ENCODE assay signal across 20 mouse cellular contexts in the genomic region with DNA sequence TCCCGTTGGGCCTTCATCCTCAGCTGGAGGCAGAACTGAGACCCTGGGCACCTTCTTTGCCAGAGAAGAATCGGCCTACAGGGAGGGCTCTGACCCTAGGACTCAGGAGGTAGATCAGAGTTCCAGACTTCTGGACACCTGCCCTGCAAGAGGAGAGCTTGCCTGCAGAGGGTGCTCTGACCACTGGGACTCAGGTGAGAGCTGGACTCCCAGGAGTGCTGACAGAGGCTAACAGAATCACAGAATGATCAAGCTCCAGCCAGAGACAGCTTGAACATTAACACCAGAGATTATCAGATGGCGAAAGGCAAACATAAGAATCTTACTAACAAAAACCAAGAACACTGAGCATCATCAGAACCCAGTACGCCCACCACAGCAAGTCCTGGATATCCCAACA. TPM values are rescaled to one million over a fixed set of nuclear protein-coding genes. Genes with fewer than 3 reads are reported as not detected.
DNase-seq lines count a peak whose midpoint lies in the region; ATAC-seq and TF ChIP-seq lines count a peak whose summit lies in the region.
"Not testable (repeated sequence)": the region's sequence is repeated elsewhere in the genome, so short reads cannot be mapped to it uniquely, and the experiment has no call there.
"Had no signal": no experiment of that assay in that cellular context is flagged by ENCODE, and none has a peak within 500 bp of the region (broad histone marks: within the 10 kb centered on the region; RNA-seq: fewer than 3 reads in every experiment).

No protein-coding gene starts in this region.

- not testable (repeated sequence) for H3K27me3 ChIP-seq in kidney, adult 2 months (replicated peaks; ENCODE audit: control insufficient read depth, insufficient read depth, low read length); liver, adult 2 months (ENCODE audit: control insufficient read depth, insufficient read depth, low read length); liver, postnatal 0 days (ENCODE audit: insufficient read depth, low read length)

- H3K4me2 ChIP-seq in liver, postnatal 0 days (ENCODE audit: low read depth, low read length), result not testable (repeated sequence)

- H3K4me1 ChIP-seq in kidney, adult 2 months (ENCODE audit: control insufficient read depth, insufficient read depth, low read length); liver, adult 2 months (ENCODE audit: control insufficient read depth, insufficient read depth, low read length); liver, postnatal 0 days (ENCODE audit: insufficient read depth): not testable (repeated sequence)

- H3K9me3 ChIP-seq in liver, postnatal 0 days (ENCODE audit: low read length), result not testable (repeated sequence)

- not testable (repeated sequence) for TF ChIP-seq CTCF in kidney, adult 2 months (conservative IDR thresholded peaks at IDR 0.05; ENCODE audit: insufficient read depth, insufficient read length, low read depth, low read length)
- peak; percentile 65 for TF ChIP-seq CTCF in liver, adult 2 months (IDR thresholded peaks at IDR 0.05; ENCODE audit: low read depth, low read length)
- TF ChIP-seq CTCF in liver, postnatal 0 days (IDR thresholded peaks at IDR 0.05; ENCODE audit: low read depth), result peak; percentile 66

- H3K79me2 ChIP-seq in liver, adult 2 months (ENCODE audit: control insufficient read depth, insufficient read depth, low read length), result not testable (repeated sequence)

- DNase-seq in kidney, adult 11 months, result peak; percentile 35
- peak; percentile 45 for DNase-seq in kidney, adult 2 months
- DNase-seq in kidney, adult 9 months, result peak; percentile 42
- peak; percentile 3 for DNase-seq in kidney, postnatal 14 days
- DNase-seq in kidney, postnatal 36 days, result peak; percentile 18 to 19
- DNase-seq in liver, adult 2 months (ENCODE audit: extremely low read depth, low read depth, low spot score), result peak; percentile 59
- not testable (repeated sequence) for DNase-seq in liver, postnatal 0 days

- H3K36me3 ChIP-seq in kidney, adult 2 months (ENCODE audit: control insufficient read depth, insufficient read depth, low read length); liver, postnatal 0 days (replicated peaks; ENCODE audit: insufficient read depth, low read length): not testable (repeated sequence)
- peaks cover 38% of the 10 kb centered on the region for H3K36me3 ChIP-seq in liver, adult 2 months (ENCODE audit: control insufficient read depth, insufficient read depth, low read length)

- H3K9ac ChIP-seq in liver, adult 2 months (ENCODE audit: low read depth, low read length), result 0 out of 2 replicates have a peak overlapping the region, but pooled peaks have one; percentile 11
- not testable (repeated sequence) for H3K9ac ChIP-seq in liver, postnatal 0 days (replicated peaks)

- not testable (repeated sequence) for H3K4me3 ChIP-seq in kidney, adult 2 months (ENCODE audit: insufficient read depth, low read depth, low read length); liver, adult 2 months (ENCODE audit: insufficient read depth, low read depth, low read length); liver, postnatal 0 days (ENCODE audit: low read depth, low read length)

- not testable (repeated sequence) for TF ChIP-seq POLR2A in kidney, adult 2 months (IDR thresholded peaks at IDR 0.05; ENCODE audit: low read depth, low read length); liver, adult 2 months (IDR thresholded peaks at IDR 0.05; ENCODE audit: extremely low read depth, insufficient read depth, low read length)

- TF ChIP-seq EP300 in liver, postnatal 0 days (IDR thresholded peaks at IDR 0.05; ENCODE audit: low read depth), result not testable (repeated sequence)

- not testable (repeated sequence) for H3K27ac ChIP-seq in kidney, adult 2 months (ENCODE audit: insufficient read depth, low read depth, low read length); liver, postnatal 0 days (ENCODE audit: low read depth)
- H3K27ac ChIP-seq in liver, adult 2 months (replicated peaks; ENCODE audit: insufficient read depth, low read depth, low read length), result peak overlapping the region; percentile 66; the same call in 1 of the 2 replicates

- ATAC-seq in liver, postnatal 0 days, result not testable (repeated sequence)

- 82% methylated on average over 4 of the region's 4 CpGs for WGBS in kidney, adult 2 months
- WGBS in liver, adult 2 months, result 24% methylated on average over 4 of the region's 4 CpGs
- 60% methylated on average over 4 of the region's 4 CpGs for WGBS in liver, postnatal 0 days (ENCODE audit: insufficient replicate concordance)

RNA-seq across cellular contexts. Expression of a gene that starts 18.7 kb away (rescaled TPM):
- not detected in 2 replicates for polyA plus RNA-seq in kidney, adult 2 months (2012; rRNA removed)
- total RNA-seq in liver, adult 2 months (2014; rRNA removed), result 611 and 1,231 TPM in 2 replicates
- polyA plus RNA-seq in liver, adult 2 months (2012; rRNA removed), result 211 and 219 TPM in 2 replicates
- 49.8 and 59.6 TPM in 2 replicates for polyA plus RNA-seq in liver, postnatal 0 days (2015; fragmentation: Nextera tagmentation; extraction: Ambion mirVana)
- total RNA-seq: common myeloid progenitor, adult 5-6 weeks; ES-E14; MEL had no signal
- polyA plus RNA-seq: adrenal gland, adult 2 months; brain, embryonic 14.5 days; C2C12; embryonic facial prominence, embryonic 11.5 days; embryonic facial prominence, embryonic 13.5 days; embryonic facial prominence, embryonic 15.5 days; erythroblast, embryonic 14.5 days; forebrain, embryonic 10.5 days; forebrain, embryonic 12.5 days; forebrain, embryonic 14.5 days had no signal

Comparison
In these comparisons a context has a peak if more than half of its experiments do, and no peak if none do; other contexts are left out.
1. RNA of a gene that starts 18.7 kb away (polyA plus RNA-seq): 211 to 219 TPM in liver, adult 2 months and 49.8 to 59.6 TPM in liver, postnatal 0 days; not detected in kidney, adult 2 months; every median in the first group is over 10 times any median in the second.